Mouse (Mus musculus) forebrain, embryonic 16.5 days (tissue): ENCODE results near the gene Ipo9. TPM values are rescaled to one million over a fixed set of nuclear protein-coding genes. Genes with fewer than 3 reads are reported as not detected.

Experiments
- ATAC-seq: fragments of 200-750 bp; cut with Nextera tagmentation; 2 replicates; pipeline ENCODE4 v1.8.0; 2017; ENCODE audit warnings: mild to moderate bottlenecking, moderate library complexity
- H3K27ac ChIP-seq: fragments of 300-500 bp; sonication (generic); 2 replicates; pipeline ENCODE4 v1.5.1; 2014; ENCODE audit warnings: low read length, control low read depth
- H3K27me3 ChIP-seq: fragments of 300-500 bp; sonication (generic); replicated peaks from 2 replicates; pipeline ENCODE4 v1.6.1; 2014; ENCODE audit warnings: low read length; ENCODE audit not compliant: control insufficient read depth, insufficient read depth
- H3K36me3 ChIP-seq: fragments of 300-500 bp; sonication (generic); 2 replicates; pipeline ENCODE4 v1.6.1; 2014; ENCODE audit not compliant: control insufficient read depth, insufficient read depth
- H3K4me1 ChIP-seq: fragments of 300-500 bp; sonication (generic); replicated peaks from 2 replicates; pipeline ENCODE4 v1.6.1; 2014; ENCODE audit warnings: low read length; ENCODE audit not compliant: control insufficient read depth, insufficient read depth
- H3K4me2 ChIP-seq: fragments of 300-500 bp; sonication (generic); 2 replicates; pipeline ENCODE4 v1.6.1; 2014; ENCODE audit warnings: mild to moderate bottlenecking, low read length, control low read depth
- H3K4me3 ChIP-seq: fragments of 300-500 bp; sonication (generic); replicated peaks from 2 replicates; pipeline ENCODE4 v1.5.1; 2014; ENCODE audit warnings: mild to moderate bottlenecking, low read length, control low read depth
- H3K9ac ChIP-seq: fragments of 300-500 bp; sonication (generic); replicated peaks from 2 replicates; pipeline ENCODE4 v1.6.1; 2014; ENCODE audit warnings: low read depth, low read length, control low read depth
- H3K9me3 ChIP-seq: fragments of 300-500 bp; sonication (generic); 2 replicates; pipeline ENCODE4 v1.6.1; 2016; ENCODE audit warnings: low read length; ENCODE audit not compliant: control insufficient read depth
- WGBS: fragments of 180-500 bp; shearing (Covaris S2); extraction: QIAGEN DNeasy Blood & Tissue Kit; methylation state at CpG from one replicate; pipeline ENCODE4 v1.1.7; 2014; 5-methylcytosine and 5-hydroxymethylcytosine counted together
- polyA plus RNA-seq: library from polyadenylated mRNA; unstranded; fragments of >200 nt; fragmentation: Nextera tagmentation; extraction: Ambion mirVana; gene quantifications from 2 replicates; pipeline ENCODE4 v1.2.1, GENCODE M21; 2015

The Ipo9 gene
- polyA plus RNA-seq, 1 experiment from 2014 or later = 153 TPM

GRCm38 (mm10) chr1:135443506-135443905 lies 13.2 kb upstream of the Ipo9 start:
- peaks cover 43% of the 10 kb centered on the region for H3K36me3 ChIP-seq
- H3K4me2 ChIP-seq = no peak overlapping the region
- no peaks in the 10 kb centered on the region for H3K27me3 ChIP-seq
- H3K4me3 ChIP-seq = no peak overlapping the region
- 91% methylated on average over 12 of the region's 12 CpGs for WGBS
- H3K4me1 ChIP-seq = no peaks in the 10 kb centered on the region
- no peaks in the 10 kb centered on the region for H3K9me3 ChIP-seq
- ATAC-seq = no peak
- no peak overlapping the region for H3K27ac ChIP-seq
- H3K9ac ChIP-seq = no peak overlapping the region

- no peak for ATAC-seq
- Histone ChIP-seq H3K4me3 (no peak overlapping the region), H3K9me3 (no peaks in the 10 kb centered on the region), H3K27ac (no peak overlapping the region), H3K9ac (no peak overlapping the region), H3K4me1 (no peaks in the 10 kb centered on the region), H3K27me3 (no peaks in the 10 kb centered on the region), H3K4me2 (no peak overlapping the region), H3K36me3 (peaks cover 50% of the 10 kb centered on the region)
- WGBS = 97% methylated on average over 3 of the region's 3 CpGs
These were observed 11.6 kb upstream of the Ipo9 start for GRCm38 (mm10) chr1:135441861-135442260.

GRCm38 (mm10) chr1:135440986-135441385 lies 10.7 kb upstream of the Ipo9 start:
- no peaks in the 10 kb centered on the region for H3K27me3 ChIP-seq
- no peak overlapping the region for H3K4me3 ChIP-seq
- no peak for ATAC-seq
- H3K9me3 ChIP-seq = no peaks in the 10 kb centered on the region
- H3K9ac ChIP-seq = no peak overlapping the region
- WGBS = 86% methylated on average over 6 of the region's 6 CpGs
- H3K4me1 ChIP-seq = peaks cover 4% of the 10 kb centered on the region; the same call in 1 of the 2 replicates
- no peak overlapping the region for H3K27ac ChIP-seq
- H3K4me2 ChIP-seq = no peak overlapping the region
- peaks cover 50% of the 10 kb centered on the region for H3K36me3 ChIP-seq

GRCm38 (mm10) chr1:135438801-135439200 lies 8.5 kb upstream of the Ipo9 start:
- H3K4me2 ChIP-seq = no peak overlapping the region
- ATAC-seq = no peak
- 95% methylated on average over 6 of the region's 6 CpGs for WGBS
- H3K9me3 ChIP-seq = no peaks in the 10 kb centered on the region
- peaks cover 7% of the 10 kb centered on the region; the same call in 1 of the 2 replicates for H3K4me1 ChIP-seq
- no peaks in the 10 kb centered on the region for H3K27me3 ChIP-seq
- H3K36me3 ChIP-seq = peaks cover 47% of the 10 kb centered on the region
- H3K27ac ChIP-seq = no peak overlapping the region
- H3K4me3 ChIP-seq = no peak overlapping the region
- no peak overlapping the region for H3K9ac ChIP-seq

- Histone ChIP-seq H3K27ac (no peak overlapping the region), H3K27me3 (no peaks in the 10 kb centered on the region), H3K4me3 (no peak overlapping the region), H3K36me3 (peaks cover 21% of the 10 kb centered on the region), H3K4me1 (peaks cover 13% of the 10 kb centered on the region), H3K4me2 (no peak overlapping the region), H3K9ac (no peak overlapping the region), H3K9me3 (no peaks in the 10 kb centered on the region)
- peak; percentile 82 for ATAC-seq
- WGBS = 27% methylated on average over 2 of the region's 2 CpGs
These were observed 5.5 kb upstream of the Ipo9 start for GRCm38 (mm10) chr1:135435823-135436222.

- Histone ChIP-seq H3K4me1 (peaks cover 33% of the 10 kb centered on the region), H3K4me2 (peak overlapping the region; percentile 74), H3K9ac (peak overlapping the region; percentile 96), H3K36me3 (0 out of 2 replicates have a peak, but pooled peaks cover 2% of the 10 kb centered on the region), H3K27me3 (no peaks in the 10 kb centered on the region), H3K27ac (peak overlapping the region; percentile 88), H3K4me3 (peak overlapping the region; percentile 97), H3K9me3 (no peaks in the 10 kb centered on the region)
- ATAC-seq = peak; percentile 71
- WGBS = 0% methylated on average over 14 of the region's 14 CpGs
These were observed 344 bp upstream of the Ipo9 start for GRCm38 (mm10) chr1:135430669-135431017.

GRCm38 (mm10) chr1:135427390-135427789 lies 2.9 kb downstream of the Ipo9 start:
- Histone ChIP-seq H3K4me2 (no peak overlapping the region), H3K4me3 (no peak overlapping the region), H3K4me1 (peaks cover 31% of the 10 kb centered on the region), H3K9ac (no peak overlapping the region), H3K27me3 (no peaks in the 10 kb centered on the region), H3K36me3 (peaks cover 12% of the 10 kb centered on the region), H3K27ac (no peak overlapping the region), H3K9me3 (no peaks in the 10 kb centered on the region)
- 82% methylated on average over 6 of the region's 6 CpGs for WGBS
- ATAC-seq = no peak

GRCm38 (mm10) chr1:135426645-135427044 lies 3.7 kb downstream of the Ipo9 start:
- 97% methylated on average over 10 of the region's 10 CpGs for WGBS
- Histone ChIP-seq H3K27ac (no peak overlapping the region), H3K27me3 (no peaks in the 10 kb centered on the region), H3K4me1 (peaks cover 31% of the 10 kb centered on the region), H3K9me3 (no peaks in the 10 kb centered on the region), H3K4me3 (no peak overlapping the region), H3K36me3 (peaks cover 12% of the 10 kb centered on the region), H3K4me2 (no peak overlapping the region), H3K9ac (no peak overlapping the region)
- ATAC-seq = no peak

- peaks cover 22% of the 10 kb centered on the region for H3K36me3 ChIP-seq
- WGBS = 94% methylated on average over 6 of the region's 6 CpGs
These were observed 7.5 kb downstream of the Ipo9 start for GRCm38 (mm10) chr1:135422772-135423171.

GRCm38 (mm10) chr1:135413996-135414395 lies 16.3 kb downstream of the Ipo9 start:
- H3K4me1 ChIP-seq = no peaks in the 10 kb centered on the region
- H3K36me3 ChIP-seq = peaks cover 51% of the 10 kb centered on the region
- no peaks in the 10 kb centered on the region for H3K9me3 ChIP-seq
- no peak overlapping the region for H3K9ac ChIP-seq
- ATAC-seq = no peak
- H3K4me2 ChIP-seq = no peak overlapping the region
- no peak overlapping the region for H3K27ac ChIP-seq
- H3K27me3 ChIP-seq = no peaks in the 10 kb centered on the region
- H3K4me3 ChIP-seq = no peak overlapping the region

More at GRCm38 (mm10) chr1:135422772-135423171, 7.5 kb downstream of the Ipo9 start:
- no peak overlapping the region for H3K27ac ChIP-seq
- no peak overlapping the region for H3K4me3 ChIP-seq
- no peaks in the 10 kb centered on the region for H3K9me3 ChIP-seq
- H3K4me2 ChIP-seq = no peak overlapping the region
- H3K4me1 ChIP-seq = peaks cover 8% of the 10 kb centered on the region
- ATAC-seq = no peak
- H3K9ac ChIP-seq = no peak overlapping the region
- no peaks in the 10 kb centered on the region for H3K27me3 ChIP-seq
